Mouse (Mus musculus) megakaryocyte, embryonic 14.5 days (primary cell): ENCODE measurements at regions not wholly inside any gene's neighbourhood (a gene's known extent, or its start where the extent isn't known, plus 50 kb on each side); places are given as distances from the start of the nearest gene placed in this dataset.

Experiments used
- FLI1 ChIP-seq: IDR thresholded peaks from 2 replicates; pipeline ENCODE4 v1.6.1; 2012; ENCODE audit warnings: low read length, inconsistent platforms, mixed read lengths
- GATA1 ChIP-seq: IDR thresholded peaks from 3 replicates; pipeline ENCODE4 v1.6.1; 2012; ENCODE audit warnings: mixed read lengths, low read length, inconsistent platforms, borderline replicate concordance

GRCm38 (mm10) chr4:32147146-32147545 is 91.5 kb upstream of the Bach2 start:
- TF ChIP-seq GATA1 (no peak), FLI1 (no peak)
